Mouse (Mus musculus) cerebellum, postnatal 10 days (tissue): ENCODE measurements around the gene Cyp4a32.
"Not testable (repeated sequence)": the region's sequence is repeated elsewhere in the genome, so short reads cannot be mapped to it uniquely, and the experiment has no call there.

ENCODE experiments used
- DNase-seq, 2 experiments: peaks; one replicate each; pipeline ENCODE4 v3.0.0; 2021; ENCODE audit warnings: mixed read lengths in 2 of 2

Cyp4a32 gene

DNA sequence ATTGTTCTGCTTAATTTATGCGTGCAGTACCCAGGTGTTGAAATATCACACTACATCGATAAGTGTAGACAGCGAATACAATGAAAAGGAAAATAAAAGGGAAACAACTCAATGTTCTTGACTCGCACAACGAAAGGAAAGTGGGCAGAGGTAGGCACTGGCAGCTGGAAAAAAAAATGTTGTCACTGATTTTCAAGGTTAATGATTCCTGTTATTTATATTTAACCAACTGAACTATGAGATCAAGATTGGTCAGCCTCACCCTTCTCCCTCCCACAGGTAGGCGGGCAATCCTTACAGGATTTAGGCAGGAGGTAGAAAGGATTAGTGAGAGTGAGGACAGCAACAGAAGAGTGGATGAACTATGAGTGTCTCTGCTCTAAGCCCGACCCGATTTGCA is at the start of gene Cyp4a32:
TSS of gene Cyp4a32 (plus strand) at position 359 of the 400 bp plus-strand sequence.
- DNase-seq: not testable (repeated sequence)

DNA sequence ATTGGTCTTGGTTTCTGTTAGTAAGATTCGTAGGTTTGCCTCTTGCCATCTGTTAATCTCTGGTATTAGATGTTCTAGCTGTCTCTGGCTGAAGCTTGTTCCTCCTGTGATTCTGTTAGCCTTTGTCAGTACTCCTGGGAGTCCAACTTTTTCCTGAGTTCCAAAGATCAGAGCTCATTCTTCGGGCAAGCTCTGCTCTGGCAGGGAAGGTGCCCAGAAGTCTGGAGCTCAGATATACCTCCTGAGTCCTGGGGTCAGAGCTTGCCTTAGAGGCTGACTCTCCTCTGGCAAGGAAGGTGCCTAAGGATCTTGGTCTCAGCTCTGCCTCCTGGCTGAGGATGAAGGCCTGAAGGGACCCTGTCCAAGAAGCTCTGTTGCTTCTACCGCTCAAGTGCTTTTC is 48.0 kb upstream of the Cyp4a32 start:
- DNase-seq: no peak

DNA sequence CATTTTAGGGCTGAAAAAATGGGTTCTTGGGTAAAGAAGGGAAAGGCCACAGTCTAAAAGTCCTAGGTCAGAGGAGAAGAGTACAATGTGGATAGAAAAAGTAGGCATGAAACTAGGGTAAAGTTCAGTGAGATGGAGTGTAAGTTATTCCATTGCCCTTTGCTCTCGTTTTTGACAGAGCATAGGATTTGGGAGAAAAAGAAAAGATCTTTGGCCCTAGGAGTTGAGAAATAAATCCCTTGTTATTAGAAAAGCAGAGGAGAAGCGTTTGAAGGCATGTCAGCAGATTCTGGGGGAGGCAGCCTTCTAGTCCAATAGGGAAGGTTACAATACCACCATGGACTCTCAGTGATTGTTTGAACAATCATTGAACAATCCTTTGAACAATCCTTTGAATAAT is 45.3 kb upstream of the Cyp4a32 start:
- DNase-seq: no peak

DNA sequence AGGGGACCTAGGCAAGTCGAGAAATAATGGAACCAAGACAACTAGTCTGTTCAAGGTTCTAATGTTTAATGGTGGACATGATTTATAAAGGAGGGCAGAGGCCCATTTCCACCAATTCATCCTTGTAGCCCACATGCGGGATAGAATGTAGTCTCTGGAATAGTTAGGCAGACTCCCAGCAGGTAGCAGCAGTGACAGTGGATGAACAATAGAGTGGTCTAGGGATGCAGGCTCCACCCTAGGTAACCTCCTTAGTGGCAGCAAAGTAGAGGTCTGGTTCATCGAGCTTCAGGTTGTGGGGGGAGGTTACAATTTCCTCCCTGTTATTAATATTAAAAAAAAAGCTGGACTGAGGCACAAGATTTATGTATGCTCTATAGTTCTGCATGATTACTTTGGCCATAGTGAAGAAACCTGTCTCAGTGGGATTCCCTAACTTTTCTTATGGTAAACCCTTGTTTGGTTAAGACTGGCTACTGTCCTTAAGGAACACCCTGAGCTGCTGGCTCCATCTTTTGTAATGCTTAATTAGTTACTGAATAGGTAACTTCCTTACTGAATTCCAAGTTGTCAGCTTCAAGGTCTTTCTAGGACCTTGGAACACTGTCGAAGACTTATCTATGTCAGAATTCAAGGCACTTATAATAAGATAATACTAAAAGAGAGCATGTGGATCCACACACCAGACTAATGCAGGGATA is 42.8 kb upstream of the Cyp4a32 start:
- DNase-seq: no peak

DNA sequence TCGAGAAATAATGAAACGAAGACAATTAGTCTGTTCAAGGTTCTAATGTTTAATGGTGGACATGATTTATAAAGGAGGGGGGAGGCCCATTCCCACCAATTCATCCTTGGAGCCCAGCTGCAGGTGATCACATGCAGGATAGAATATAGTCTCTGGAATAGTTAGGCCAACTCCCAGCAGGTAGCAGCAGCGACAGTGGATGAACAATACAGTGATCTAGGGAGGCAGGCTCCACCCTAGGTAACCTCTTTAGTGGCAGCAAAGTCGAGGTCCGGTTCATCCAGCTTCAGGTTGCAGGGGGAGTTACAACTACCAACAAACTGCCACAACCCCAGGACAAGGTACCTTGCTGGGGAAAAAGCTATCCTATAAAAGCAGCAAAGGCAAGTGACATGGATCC is 39.5 kb upstream of the Cyp4a32 start:
- DNase-seq: not testable (repeated sequence)

DNA sequence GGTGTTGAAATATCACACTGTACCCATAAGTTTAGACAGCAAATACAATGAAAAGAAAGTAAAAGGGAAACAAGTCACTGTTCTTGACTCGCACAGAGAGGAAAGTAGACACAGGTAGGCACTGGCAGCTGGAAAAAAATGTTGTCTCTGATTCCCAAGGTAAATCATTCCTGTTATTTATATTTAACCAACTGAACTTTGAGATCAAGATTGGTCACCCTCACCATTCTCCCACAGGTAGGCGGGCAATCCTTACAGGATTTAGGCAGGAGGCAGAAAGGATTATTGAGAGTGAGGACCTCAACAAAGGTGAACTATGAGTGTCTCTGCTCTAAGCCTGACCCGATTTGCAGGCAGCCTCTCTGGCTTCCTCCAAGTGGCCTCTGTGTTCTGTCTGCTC is 37.4 kb upstream of the Cyp4a32 start, which contains the start of gene Cyp4a31:
TSS of gene Cyp4a31 (plus strand) at position 249 of the 400 bp plus-strand sequence.
- no peak for DNase-seq

DNA sequence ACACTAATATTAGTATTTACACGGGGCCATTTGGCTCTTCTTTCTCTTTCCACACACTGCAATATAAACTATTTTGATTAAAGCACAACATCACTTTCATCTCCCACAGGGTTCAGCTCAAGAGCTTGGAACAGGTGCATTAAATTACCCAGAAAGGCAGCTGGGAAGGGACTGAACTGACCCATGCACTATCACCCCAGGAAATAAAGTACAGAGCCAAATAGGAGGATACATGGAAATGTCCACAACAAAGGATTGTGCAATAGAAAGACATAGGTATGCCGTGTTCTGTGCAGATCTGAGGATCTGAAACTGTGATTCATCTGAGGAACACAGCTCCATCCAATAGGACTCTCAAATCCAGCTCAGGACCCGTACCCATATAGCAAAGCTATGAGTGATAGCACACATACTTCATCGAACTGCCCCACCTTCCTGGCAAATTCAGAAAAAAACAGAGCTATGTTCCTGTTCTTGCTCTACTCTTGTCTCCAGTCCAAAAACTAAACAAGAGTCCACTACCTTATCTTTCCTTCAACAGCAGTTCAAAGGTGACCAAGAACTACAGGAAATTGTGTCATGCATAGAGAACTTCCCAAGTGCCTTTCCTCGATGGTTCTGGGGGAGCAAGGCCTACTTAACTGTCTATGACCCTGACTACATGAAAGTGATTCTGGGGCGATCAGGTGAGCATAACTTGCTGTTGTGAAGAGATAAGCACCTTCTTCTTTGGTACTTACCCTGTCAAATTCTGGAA is 36.1 kb upstream of the Cyp4a32 start:
- not testable (repeated sequence) for DNase-seq

DNA sequence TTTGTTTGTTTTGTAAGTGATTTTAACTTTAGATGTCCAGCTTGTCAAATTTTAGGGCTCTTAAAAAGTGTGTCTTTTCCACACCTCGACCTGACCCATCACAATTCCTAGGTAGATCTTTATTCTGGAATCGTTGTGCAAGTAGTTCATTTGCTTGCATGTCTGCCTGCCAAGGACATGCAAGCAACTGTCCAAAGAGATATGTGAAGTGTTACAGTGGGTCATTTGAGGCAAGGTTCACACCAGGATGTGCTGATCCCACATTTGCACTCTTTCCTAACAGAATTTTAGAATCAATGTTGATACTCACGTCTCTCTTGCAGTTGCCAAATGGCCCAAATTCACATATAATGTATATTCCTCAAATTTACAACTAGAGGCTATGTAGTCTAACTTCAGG is 25.5 kb upstream of the Cyp4a32 start:
- DNase-seq: no peak

DNA sequence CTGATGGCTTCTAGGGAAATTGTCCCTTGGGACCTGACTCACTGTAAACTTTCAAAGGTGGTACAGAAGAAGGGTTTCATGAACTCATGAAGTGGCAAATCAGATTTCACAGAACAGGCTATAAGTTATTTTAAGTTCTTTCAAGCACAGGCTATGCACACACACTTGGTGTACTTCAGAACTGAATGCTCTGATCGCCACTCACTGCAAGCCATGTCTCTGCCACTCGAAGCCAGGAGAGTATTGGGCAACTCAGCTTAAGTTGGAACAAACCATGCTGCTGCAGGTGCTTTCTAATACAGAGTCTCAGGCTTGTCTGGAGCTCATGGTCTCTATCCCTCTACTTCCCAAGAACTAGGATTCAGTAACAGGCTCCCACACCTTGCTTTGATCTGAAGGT is 25.0 kb upstream of the Cyp4a32 start:
- DNase-seq: no peak

DNA sequence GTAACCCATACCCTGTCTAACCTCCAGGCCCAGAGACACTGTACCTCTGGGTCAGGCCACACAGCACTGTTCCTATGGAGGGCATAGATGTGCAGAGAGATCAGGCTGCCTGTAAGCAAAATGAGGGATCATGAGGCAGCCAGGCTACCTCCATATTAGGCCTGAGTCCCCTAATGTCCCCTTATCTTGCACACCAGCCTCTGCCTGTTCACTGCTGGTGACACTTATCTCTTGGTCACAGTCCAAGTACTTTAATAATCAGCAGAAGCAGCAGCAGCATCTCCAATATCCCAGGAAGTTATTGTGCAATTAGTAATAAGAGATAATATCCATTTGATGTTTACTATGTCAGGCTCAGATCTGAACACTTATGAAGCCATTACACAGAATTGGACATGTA is 17.7 kb upstream of the Cyp4a32 start:
- DNase-seq: no peak

DNA sequence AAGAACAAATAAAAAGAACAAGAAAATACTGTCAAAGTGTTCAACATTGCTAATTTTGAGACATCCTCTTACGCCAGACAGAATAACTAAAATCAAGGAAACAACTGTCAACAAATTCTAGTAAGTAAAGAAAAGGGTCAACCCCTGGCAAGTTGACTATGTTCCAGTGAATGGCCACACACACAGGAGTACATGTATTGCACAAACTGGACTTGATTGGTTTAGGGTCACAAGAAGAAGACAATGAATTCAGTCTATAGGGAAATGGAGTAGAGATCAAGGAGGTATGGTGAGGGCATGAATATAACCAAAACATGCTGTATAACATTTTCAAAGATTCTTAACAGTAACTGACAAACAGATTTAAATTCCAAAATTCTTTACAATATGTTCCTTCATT is 4.4 kb upstream of the Cyp4a32 start:
- no peak for DNase-seq

DNA sequence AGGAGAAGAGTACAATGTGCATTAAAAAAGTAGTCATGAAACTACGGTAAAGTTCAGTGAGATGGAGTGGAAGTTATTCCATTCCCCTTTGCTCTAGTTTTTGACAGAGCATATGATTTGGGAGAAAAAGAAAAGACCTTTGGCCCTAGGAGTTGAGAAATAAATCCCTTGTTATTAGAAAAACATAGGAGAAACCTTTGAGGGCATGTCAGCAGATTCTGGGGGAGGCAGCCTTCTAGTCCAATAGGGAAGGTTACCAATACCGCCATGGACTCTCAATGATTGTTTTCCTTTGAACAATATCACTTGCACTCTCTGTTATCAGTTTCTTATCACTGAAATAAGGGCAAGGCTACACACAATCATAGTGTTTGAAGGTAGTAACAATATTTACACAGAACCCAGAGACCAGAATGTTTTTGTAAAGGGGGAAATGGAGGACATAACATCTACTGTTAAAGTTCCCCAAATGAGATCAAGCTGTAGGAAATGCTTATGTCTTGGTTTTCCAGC is 3.9 kb upstream of the Cyp4a32 start:
- no peak for DNase-seq

DNA sequence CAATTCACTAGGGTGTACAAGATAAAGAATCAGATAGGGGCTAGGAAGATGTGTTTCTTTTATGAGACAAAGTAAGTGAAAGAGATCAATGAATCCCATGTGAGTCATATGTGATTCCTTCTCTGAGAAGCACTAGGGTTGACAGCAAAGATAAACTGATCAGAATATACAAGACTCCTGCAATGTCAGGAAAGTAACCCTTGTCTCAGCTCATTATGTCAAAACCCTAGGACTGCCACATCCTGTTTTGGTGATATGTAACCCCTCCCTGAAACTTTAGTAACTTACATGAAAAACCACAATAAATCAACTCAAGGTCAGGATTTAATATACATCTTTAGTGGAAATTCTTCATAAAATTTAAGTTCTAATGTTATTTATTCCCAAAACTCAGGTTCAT is 13.2 kb downstream of the Cyp4a32 start:
- DNase-seq: no peak

DNA sequence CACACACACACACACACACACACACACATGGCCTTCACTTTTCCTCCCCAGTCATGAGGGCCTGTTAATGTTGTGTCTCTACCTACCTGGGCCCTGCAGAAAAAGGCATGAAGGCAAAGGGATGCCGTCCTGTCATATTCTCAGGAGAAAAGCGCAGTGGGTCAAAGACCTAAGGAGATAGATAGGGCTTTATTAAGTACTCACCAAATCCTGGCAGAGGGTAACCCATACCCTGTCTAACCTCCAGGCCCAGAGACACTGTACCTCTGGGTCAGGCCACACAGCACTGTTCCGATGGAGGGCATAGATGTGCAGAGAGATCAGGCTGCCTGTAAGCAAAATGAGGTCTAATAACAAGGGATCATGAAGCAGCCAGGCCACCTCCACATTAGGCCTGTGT is 24.8 kb downstream of the Cyp4a32 start:
- not testable (repeated sequence) for DNase-seq

DNA sequence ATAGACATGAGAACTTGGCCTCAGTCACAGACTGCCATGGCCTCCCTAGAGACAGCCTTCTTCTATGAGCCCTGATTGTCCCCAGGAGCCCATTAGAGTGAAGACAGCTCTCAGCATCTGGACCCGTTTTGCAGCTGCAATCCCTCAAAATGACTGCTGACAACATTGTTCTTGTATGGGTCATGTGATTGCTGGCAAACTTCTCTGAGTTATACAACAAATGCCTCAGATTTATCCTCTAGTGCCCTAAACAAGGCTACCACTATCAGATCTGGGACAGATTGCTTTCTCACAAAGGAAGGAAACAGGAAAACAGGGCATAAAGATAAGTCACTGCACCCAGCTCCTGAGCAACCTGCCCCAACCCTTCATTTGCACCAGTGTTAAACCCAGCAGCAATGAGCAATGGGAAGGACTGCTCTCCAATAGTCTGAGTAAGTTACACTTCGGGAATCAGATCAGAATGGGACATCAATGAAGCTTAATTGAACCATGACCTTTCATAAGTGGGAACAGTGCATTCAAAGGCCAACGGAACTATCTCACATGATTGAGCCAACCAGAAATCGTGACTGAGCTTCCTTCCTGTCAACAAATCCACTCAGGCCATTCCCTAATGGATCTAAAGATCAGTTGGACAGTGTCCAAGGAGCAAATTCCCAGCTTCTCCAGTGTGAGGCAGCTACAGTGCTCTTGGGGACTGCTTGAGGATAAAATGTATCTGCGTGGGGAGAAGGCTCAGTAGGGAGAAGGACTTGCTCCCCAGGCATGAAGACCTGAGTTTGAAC is 42.4 kb downstream of the Cyp4a32 start:
- DNase-seq: no peak

DNA sequence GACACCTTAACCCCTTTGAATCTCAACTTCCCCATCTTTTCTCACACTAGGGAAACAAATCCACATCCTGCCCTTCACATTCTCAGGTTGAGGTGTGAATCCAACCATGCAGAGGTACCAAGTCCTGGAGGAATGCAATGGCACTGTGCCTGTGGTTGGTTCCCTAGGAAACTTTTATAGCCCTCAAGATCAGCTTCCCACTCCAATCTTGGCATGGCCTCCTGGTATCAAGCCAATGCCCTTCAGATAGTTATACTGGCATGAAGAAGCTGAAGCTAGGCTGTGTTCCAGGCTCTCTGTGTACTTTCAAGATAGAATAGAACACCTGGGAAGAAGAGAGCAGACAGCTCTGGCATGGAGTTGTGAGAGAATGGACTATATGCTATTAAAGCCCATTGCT is 44.6 kb downstream of the Cyp4a32 start:
- peak in 1 of 2 experiments; percentile 17 for DNase-seq

DNA sequence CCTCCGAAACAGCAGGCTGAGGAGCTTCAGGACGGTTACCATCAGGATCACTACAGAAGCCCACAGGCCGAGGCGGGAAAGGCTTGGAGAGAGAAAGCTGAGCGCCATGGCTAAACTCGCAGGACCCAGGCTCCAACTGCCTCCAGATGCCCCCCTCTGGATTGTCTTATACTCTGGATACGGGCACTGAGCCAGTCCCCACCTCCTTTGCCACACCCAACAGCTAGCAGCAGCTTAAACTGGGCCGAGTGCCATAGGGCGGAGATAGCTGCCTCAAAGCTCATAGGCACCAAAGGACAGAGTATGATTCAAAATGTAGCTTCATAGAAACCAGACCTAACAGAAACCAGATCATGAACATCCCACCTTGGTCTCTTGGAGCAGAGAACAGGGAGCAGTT is 46.8 kb downstream of the Cyp4a32 start, which contains the start of gene Cyp4b1:
TSS of gene Cyp4b1 (minus strand) at position 144 of the 400 bp plus-strand sequence.
- peak in 1 of 2 experiments; percentile 5 for DNase-seq

DNA sequence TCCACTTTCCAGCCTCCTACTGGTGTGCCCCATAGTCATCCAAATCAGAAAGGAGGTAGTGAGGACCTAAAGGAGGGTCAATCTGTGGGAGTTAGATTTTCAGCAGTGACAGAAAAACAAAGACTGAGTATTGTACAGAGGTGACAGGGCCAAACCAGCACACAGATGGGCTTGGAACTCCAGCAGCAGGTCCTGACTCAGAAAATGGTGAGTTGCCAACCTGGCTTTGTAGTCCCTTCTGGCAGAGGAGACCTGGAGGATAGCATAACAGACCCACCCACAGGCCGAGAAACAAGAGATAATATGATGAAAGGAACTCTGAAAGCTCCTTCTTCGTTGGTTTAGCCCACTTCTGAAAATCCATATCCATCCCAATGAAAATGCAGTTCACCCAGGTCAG is 48.0 kb downstream of the Cyp4a32 start:
- no peak for DNase-seq

DNA sequence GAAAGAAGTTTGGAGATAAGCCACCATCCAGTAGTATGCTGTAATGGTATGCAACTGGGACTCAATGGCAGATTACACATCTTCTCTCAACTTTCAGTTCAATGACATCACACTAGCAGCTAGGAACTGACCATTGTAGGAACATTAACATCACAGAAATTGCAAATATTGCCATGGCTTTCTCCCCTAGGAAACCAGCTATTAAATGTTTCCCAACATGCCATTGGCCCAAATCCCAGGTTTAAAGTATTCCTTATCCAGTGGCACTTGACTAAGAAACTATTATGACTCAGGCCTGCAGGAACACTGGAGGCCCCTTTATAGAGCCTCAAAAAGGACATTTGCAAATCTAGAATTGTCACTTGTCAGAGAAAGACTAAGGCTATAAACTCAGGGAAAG is 48.6 kb downstream of the Cyp4a32 start:
- no peak for DNase-seq

DNA sequence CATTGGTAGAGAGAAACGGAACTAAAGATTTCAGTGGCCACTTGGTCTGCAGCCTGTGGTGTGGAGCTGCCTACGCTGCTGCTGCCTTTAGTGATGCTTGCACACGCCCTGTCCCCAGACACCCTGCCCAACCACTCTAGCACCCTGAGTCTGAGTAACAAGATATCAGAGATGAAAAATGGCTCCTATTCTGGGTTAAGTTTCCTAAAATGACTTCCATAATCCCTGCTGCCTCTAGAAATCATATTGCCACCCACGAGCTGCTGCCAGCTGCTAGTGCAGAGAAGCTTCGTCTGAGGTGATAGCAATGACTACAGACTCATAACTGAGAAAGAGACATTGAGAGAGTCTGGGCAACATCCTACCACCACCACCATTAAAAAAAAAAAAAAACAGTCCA is 50.1 kb downstream of the Cyp4a32 start:
- DNase-seq: no peak

DNA sequence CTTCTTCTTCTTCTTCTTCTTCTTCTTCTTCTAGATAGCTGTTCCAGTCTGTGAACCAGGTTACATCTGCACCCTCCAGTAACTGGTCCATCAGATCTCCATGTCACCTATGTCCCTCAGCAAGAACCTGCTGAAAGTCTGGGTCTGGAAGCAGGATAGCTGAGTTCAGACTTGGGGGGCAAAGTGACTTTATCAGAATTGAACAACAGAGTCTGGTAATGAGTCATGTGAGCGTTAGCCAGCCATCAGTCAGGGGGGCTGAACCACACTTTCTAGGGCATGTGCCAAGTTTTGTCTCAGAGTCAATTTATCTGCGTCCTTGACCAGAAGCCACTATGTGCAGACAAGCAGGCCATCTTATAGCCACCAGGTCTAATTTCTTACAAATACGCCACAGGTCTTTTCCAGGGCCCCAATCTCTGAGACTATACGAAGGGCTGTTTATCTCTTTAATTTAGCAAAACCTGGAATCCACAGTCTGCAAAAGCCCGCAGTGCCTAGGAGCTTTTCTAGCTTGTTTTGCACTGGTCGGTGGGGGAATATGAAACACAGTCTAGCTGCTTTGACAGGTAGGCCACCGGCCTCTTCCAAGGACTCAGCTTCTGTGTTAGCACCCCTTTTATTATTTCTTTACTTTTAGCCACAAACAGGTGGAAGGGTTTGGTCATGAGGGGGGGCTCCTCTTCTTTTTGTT is 55.2 kb downstream of the Cyp4a32 start:
- DNase-seq: not testable (repeated sequence)

DNA sequence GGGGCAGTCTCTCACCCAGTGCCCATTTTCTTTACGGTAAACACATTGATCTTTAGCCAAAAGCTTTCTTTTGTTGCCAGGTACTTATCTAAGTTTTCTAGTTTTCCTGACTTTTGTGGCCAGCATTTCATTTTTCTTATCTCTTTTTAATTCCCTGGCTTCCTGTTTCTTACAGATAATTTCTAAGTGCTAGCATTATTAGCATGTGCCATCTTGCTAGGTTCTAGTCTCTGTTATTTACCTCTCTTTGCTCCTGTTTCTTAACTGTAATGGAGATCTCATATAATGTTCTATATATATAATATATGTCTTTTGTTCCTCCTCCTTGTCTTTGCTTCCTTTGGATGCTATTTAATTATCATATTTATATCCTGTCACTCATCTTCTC is 55.8 kb downstream of the Cyp4a32 start:
- DNase-seq: not testable (repeated sequence)
